Mouse (Mus musculus) liver, embryonic 12.5 days (tissue): Measurements from ENCODE around the gene Olah. TPM values are rescaled to one million over a fixed set of nuclear protein-coding genes. Genes with fewer than 3 reads are reported as not detected.

Experiments
- ATAC-seq: fragments of 200-750 bp; cut with Nextera tagmentation; 2 replicates; pipeline ENCODE4 v1.8.0; 2017; ENCODE audit warnings: moderate number of reproducible peaks, mild to moderate bottlenecking, moderate library complexity
- H3K27ac ChIP-seq: fragments of 300-500 bp; sonication (generic); 2 replicates; pipeline ENCODE4 v1.5.1; 2016; ENCODE audit warnings: mild to moderate bottlenecking
- H3K27me3 ChIP-seq: fragments of 300-500 bp; sonication (generic); replicated peaks from 2 replicates; pipeline ENCODE4 v1.6.1; 2016; ENCODE audit warnings: mild to moderate bottlenecking, moderate library complexity
- H3K36me3 ChIP-seq: fragments of 300-500 bp; sonication (generic); 2 replicates; pipeline ENCODE4 v1.6.1; 2016; ENCODE audit warnings: mild to moderate bottlenecking, moderate library complexity
- H3K4me1 ChIP-seq: fragments of 300-500 bp; sonication (generic); 2 replicates; pipeline ENCODE4 v1.6.1; 2016
- H3K4me2 ChIP-seq: fragments of 300-500 bp; sonication (generic); 2 replicates; pipeline ENCODE4 v1.6.1; 2016; ENCODE audit warnings: mild to moderate bottlenecking, moderate library complexity
- H3K4me3 ChIP-seq: fragments of 300-500 bp; sonication (generic); 2 replicates; pipeline ENCODE4 v1.5.1; 2016; ENCODE audit warnings: mild to moderate bottlenecking, moderate library complexity
- H3K9ac ChIP-seq: fragments of 300-500 bp; sonication (generic); 2 replicates; pipeline ENCODE4 v1.6.1; 2016; ENCODE audit warnings: mild to moderate bottlenecking, moderate library complexity
- H3K9me3 ChIP-seq: fragments of 300-500 bp; sonication (generic); replicated peaks from 2 replicates; pipeline ENCODE4 v1.6.1; 2016; ENCODE audit warnings: mild to moderate bottlenecking, moderate library complexity
- WGBS: fragments of 180-500 bp; shearing (Covaris S2); methylation state at CpG from one replicate; pipeline ENCODE4 v1.1.7; 2016; ENCODE audit not compliant: insufficient replicate concordance; 5-methylcytosine and 5-hydroxymethylcytosine counted together
- polyA plus RNA-seq: library from polyadenylated mRNA; unstranded; fragments of >200 nt; fragmentation: Nextera tagmentation; extraction: Ambion mirVana; gene quantifications from 2 replicates; pipeline ENCODE4 v1.2.1, GENCODE M21; 2016

Gene Olah
- polyA plus RNA-seq, 1 experiment from 2014 or later, result not detected

DNA sequence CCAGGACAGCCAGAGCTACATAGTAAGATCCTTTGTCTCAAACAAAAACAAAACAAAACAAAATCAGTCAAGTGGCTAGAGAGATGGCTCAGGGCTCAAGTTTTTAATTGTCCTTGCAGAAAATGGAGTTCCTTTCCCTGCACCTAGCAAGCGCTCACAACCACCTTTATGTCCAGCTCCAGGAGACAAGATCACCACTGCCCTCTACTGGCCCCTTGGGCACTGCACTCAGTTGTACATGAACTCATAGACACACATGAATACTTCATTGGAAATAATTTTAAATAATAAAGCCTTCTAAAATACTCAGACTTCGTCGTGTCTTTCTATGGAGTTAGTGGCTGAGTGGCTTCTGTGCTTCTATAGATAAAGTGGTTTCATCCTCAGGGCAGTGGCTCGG, 17.2 kb upstream of the Olah start:
- H3K27me3 ChIP-seq, result peaks cover 23% of the 10 kb centered on the region
- no peaks in the 10 kb centered on the region for H3K36me3 ChIP-seq
- no peak overlapping the region for H3K9ac ChIP-seq
- no peak overlapping the region for H3K4me2 ChIP-seq
- peaks cover 10% of the 10 kb centered on the region for H3K4me1 ChIP-seq
- no peak for ATAC-seq
- 29% methylated on average over 4 of the region's 4 CpGs for WGBS
- no peak overlapping the region for H3K4me3 ChIP-seq
- no peaks in the 10 kb centered on the region for H3K9me3 ChIP-seq
- no peak overlapping the region for H3K27ac ChIP-seq

DNA sequence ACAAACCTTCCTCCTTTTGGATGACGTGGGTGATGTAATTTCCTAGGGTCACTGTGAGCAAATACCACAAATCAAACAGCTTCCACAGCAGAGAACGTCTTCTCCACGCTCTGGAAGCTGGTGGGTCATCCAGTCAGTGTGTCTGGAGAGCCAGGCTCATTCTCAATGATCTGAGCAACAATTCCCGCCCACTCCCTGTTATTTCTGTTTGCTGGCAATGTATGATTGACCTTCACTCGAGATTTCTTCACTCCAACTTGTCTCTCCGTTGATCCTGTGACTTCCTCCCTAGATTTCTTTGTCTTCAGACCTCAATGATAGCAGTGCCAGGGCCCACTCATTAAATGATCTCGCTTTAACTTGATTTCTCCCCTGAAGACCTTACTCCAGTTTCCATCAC, 10.7 kb upstream of the Olah start:
- Histone ChIP-seq H3K27ac (no peak overlapping the region), H3K4me2 (no peak overlapping the region), H3K4me3 (no peak overlapping the region), H3K4me1 (no peaks in the 10 kb centered on the region), H3K9ac (no peak overlapping the region), H3K36me3 (no peaks in the 10 kb centered on the region), H3K9me3 (no peaks in the 10 kb centered on the region), H3K27me3 (no peaks in the 10 kb centered on the region)
- no peak for ATAC-seq
- 46% methylated on average over 7 of the region's 7 CpGs for WGBS

DNA sequence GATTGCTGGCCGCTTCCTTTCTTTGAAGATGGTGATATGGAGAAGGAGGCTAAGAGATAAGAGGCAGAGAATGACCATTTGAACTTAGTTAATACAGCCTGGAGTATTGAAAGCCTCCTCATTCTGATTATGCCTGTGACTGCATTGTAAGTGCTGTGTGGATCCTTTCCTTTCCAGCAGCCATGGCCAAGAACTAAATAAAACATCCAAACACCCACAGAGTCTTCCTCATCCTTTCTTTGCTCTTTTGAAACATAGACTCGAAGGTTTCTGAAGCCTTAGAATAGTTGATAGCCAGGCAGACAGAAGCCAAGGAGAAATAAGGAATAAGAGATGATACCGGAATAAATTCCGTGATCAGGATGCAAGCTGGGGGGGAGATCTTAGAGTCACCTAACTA, 9.0 kb upstream of the Olah start:
- no peak overlapping the region for H3K4me3 ChIP-seq
- no peak overlapping the region for H3K27ac ChIP-seq
- WGBS, result 65% methylated on average over 4 of the region's 4 CpGs
- no peak for ATAC-seq
- H3K4me1 ChIP-seq, result no peaks in the 10 kb centered on the region
- no peak overlapping the region for H3K4me2 ChIP-seq
- no peaks in the 10 kb centered on the region for H3K27me3 ChIP-seq
- no peak overlapping the region for H3K9ac ChIP-seq
- no peaks in the 10 kb centered on the region for H3K36me3 ChIP-seq
- no peaks in the 10 kb centered on the region for H3K9me3 ChIP-seq

DNA sequence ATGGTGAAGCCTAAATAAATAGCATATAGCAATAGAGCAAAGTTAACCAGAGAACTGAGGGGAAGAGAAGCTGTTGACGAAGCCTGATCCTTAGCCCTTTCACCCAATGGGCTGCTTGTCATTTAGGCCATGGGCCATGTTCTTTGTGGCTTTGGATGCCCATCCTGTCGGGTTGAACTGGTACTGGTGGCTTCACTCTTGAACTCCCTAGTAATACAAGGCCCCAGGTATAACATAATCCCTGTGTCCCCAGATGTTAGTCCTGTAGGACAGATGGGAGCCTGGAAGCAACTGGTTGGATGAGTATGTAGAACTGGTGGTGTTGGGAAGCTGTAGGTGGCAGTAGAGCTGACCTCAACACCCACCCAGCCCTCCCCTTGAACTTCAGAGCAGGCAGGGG, 5.1 kb downstream of the Olah start:
- Histone ChIP-seq H3K9ac (no peak overlapping the region), H3K27me3 (no peaks in the 10 kb centered on the region), H3K9me3 (no peaks in the 10 kb centered on the region), H3K27ac (no peak overlapping the region), H3K4me2 (no peak overlapping the region), H3K36me3 (no peaks in the 10 kb centered on the region), H3K4me1 (no peaks in the 10 kb centered on the region), H3K4me3 (no peak overlapping the region)
- ATAC-seq, result no peak
- WGBS, result 44% methylated on average over 2 of the region's 2 CpGs

DNA sequence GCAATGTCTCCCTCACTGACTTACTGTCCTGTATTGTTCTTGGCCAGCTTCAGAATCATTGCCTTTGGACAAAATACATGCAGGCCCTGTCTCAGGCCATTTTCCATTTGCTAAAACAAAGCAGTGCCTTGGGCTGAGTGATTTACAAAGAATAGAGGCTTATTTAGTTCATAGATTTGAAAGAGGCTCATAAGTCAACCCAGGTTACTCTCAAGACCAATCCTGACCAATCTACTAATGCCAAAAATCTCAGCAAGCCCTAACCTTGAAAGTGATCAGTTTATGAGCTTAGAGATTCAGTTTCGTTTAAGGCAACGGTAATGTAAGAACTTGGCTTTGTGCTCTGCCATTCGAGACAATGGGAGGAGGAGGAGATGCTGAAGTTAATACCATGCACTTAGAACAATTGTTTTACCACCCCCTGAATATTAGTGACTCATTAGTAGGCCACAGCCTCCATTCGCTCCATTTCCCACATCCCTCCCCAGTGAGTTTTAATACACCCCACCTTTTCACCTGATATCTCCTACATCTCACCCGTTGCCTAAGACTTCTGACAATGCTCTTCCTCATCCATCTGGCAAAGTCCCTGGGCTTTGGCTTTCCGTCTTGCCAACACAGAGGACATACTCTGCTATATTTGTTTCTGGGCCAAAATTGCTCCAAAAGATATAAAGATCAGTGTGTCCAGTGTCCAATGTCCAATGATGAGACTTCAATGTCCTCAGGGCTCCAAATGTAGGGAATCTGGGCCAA, 9.7 kb downstream of the Olah start:
- no peaks in the 10 kb centered on the region for H3K4me1 ChIP-seq
- H3K4me3 ChIP-seq, result no peak overlapping the region
- no peak overlapping the region for H3K27ac ChIP-seq
- H3K27me3 ChIP-seq, result no peaks in the 10 kb centered on the region
- H3K9ac ChIP-seq, result no peak overlapping the region
- no peaks in the 10 kb centered on the region for H3K36me3 ChIP-seq
- WGBS, result 62% methylated on average over 6 of the region's 6 CpGs
- H3K4me2 ChIP-seq, result no peak overlapping the region
- no peak for ATAC-seq
- H3K9me3 ChIP-seq, result no peaks in the 10 kb centered on the region

DNA sequence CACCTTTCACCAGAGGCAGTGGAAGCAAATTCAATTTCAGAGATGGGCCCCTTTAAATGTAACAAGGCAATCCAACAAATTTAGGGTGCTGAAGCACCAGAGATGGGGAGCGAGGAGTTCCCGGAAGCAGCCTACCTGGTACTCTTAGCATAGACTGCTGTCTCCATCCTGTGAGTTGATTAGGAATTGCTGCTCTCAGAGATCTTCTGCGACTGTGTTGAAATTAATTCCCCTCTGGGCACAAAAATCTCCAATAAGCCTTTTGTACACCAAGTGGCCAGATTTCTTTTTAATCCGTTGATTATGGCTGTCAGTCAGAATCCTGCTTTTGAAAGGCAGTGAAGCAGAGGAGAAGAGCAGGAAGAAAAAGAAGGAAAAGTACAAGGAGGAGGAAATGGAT, 31.9 kb downstream of the Olah start:
- WGBS, result 68% methylated on average over 4 of the region's 4 CpGs
- Histone ChIP-seq H3K4me2 (no peak overlapping the region), H3K27ac (no peak overlapping the region), H3K9ac (no peak overlapping the region), H3K9me3 (no peaks in the 10 kb centered on the region), H3K27me3 (no peaks in the 10 kb centered on the region), H3K4me3 (no peak overlapping the region), H3K4me1 (no peaks in the 10 kb centered on the region), H3K36me3 (no peaks in the 10 kb centered on the region)
- ATAC-seq, result no peak

DNA sequence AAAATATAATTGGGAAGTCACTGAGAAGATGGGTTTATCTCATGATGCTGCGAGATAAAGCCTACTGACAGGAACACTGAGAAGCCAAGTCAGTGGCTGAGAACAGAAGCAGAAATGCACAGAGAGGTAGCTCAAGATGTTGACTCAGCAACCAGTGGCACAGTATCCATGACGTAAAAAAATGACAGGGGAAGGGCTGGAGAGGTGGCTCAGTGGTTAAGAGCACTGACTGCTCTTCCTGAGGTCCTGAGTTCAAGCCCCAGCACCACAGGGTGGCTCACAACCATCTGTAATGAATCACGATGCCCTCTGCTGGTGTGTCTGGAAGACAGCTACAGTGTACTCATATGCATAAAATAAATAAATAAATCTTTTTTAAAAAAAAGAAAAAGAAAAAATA, 35.9 kb downstream of the Olah start:
- no peak for ATAC-seq
- H3K4me3 ChIP-seq, result no peak overlapping the region
- no peaks in the 10 kb centered on the region for H3K36me3 ChIP-seq
- H3K27ac ChIP-seq, result no peak overlapping the region
- H3K4me1 ChIP-seq, result no peaks in the 10 kb centered on the region
- no peaks in the 10 kb centered on the region for H3K27me3 ChIP-seq
- no peaks in the 10 kb centered on the region for H3K9me3 ChIP-seq
- WGBS, result 62% methylated on average over 3 of the region's 3 CpGs
- no peak overlapping the region for H3K9ac ChIP-seq
- H3K4me2 ChIP-seq, result no peak overlapping the region

DNA sequence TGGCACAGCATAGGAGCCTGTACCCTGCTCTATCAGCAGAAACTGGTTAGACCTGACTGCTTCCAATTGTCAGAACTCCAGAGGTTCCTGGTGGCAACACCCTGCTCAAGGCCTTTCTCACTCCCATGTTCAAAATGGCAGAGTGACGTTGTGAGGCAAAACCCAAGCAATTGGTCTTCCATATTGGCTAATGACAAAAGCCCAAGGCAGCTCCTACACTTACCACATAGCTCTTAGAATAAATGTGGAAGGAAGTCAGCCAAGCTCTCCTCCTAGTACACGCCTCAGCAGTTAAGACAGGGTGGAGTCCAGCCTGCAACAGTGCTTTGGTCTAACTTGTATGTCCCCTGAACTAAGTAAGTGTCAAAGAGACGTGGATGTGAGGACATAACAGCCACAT, 39.1 kb downstream of the Olah start:
- 48% methylated on average over 3 of the region's 3 CpGs for WGBS
- H3K4me3 ChIP-seq, result no peak overlapping the region
- H3K9ac ChIP-seq, result no peak overlapping the region
- H3K27ac ChIP-seq, result no peak overlapping the region
- no peak overlapping the region for H3K4me2 ChIP-seq
- no peak for ATAC-seq
- no peaks in the 10 kb centered on the region for H3K27me3 ChIP-seq
- H3K9me3 ChIP-seq, result no peaks in the 10 kb centered on the region
- no peaks in the 10 kb centered on the region for H3K4me1 ChIP-seq
- no peaks in the 10 kb centered on the region for H3K36me3 ChIP-seq

DNA sequence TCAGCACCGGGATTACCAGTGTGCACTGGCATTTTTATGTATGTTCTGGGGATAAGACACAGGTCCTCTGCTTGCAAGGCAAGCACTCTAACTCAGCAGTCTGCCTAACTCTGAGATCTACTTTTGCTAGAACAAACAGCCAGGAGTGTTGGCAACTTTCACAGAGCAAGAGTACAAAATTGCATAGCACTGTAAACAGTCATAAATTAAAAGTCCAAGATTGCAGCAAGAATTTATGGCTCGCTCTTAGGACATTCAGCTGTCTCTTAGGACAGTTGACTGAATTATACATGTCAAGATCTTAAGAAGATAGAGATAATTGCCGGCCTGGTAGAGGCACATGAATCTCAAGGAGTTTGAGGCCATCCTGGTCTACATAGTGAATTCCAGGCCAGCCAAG, 40.7 kb downstream of the Olah start:
- no peak overlapping the region for H3K4me3 ChIP-seq
- no peak overlapping the region for H3K27ac ChIP-seq
- H3K9ac ChIP-seq, result no peak overlapping the region
- H3K4me1 ChIP-seq, result no peaks in the 10 kb centered on the region
- H3K4me2 ChIP-seq, result no peak overlapping the region
- H3K36me3 ChIP-seq, result no peaks in the 10 kb centered on the region
- no peaks in the 10 kb centered on the region for H3K27me3 ChIP-seq
- WGBS, result 55% methylated on average over 3 of the region's 3 CpGs
- ATAC-seq, result no peak
- H3K9me3 ChIP-seq, result no peaks in the 10 kb centered on the region

DNA sequence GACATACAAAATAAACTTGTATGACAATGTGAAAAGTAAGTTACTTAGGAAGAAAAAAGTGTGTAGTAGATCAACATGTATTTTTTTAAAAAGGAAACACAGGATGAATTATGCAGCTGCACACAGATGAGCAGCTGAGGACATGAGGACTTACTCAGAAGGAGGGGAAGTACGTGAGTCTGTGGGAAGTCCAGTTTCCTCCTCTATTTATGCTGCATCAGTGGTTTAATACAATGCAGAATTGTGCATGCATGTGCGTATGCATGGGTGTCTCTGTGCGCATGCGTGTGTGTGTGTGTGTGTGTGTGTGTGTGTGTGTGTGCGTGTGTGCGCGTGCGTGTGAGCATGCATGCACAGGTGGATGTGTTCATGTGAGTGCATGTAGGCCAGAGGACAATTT, 41.2 kb downstream of the Olah start:
- no peaks in the 10 kb centered on the region for H3K27me3 ChIP-seq
- no peak for ATAC-seq
- H3K27ac ChIP-seq, result no peak overlapping the region
- no peak overlapping the region for H3K4me2 ChIP-seq
- H3K9me3 ChIP-seq, result no peaks in the 10 kb centered on the region
- no peaks in the 10 kb centered on the region for H3K4me1 ChIP-seq
- H3K36me3 ChIP-seq, result no peaks in the 10 kb centered on the region
- 73% methylated on average over 8 of the region's 8 CpGs for WGBS
- no peak overlapping the region for H3K9ac ChIP-seq
- H3K4me3 ChIP-seq, result no peak overlapping the region

DNA sequence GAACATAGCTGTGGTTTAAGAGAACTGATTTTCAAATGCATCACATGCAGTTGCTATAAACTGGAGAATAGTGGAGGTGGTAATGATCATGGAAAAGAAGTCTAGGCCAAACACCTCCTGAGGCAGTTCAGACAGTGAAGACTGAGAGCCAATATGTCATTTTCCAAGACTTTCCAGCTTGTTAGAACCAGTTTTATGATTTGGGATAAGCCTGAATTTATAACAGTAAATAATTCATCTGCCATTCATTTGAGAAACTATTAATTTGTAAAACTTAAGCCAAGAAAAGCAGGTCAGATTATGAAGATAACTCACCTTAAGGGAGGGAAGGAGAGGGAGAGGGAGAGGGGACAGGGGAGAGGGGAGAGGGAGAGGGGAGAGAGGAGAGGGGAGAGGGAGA, 43.9 kb downstream of the Olah start:
- H3K9ac ChIP-seq, result no peak overlapping the region
- no peak for ATAC-seq

DNA sequence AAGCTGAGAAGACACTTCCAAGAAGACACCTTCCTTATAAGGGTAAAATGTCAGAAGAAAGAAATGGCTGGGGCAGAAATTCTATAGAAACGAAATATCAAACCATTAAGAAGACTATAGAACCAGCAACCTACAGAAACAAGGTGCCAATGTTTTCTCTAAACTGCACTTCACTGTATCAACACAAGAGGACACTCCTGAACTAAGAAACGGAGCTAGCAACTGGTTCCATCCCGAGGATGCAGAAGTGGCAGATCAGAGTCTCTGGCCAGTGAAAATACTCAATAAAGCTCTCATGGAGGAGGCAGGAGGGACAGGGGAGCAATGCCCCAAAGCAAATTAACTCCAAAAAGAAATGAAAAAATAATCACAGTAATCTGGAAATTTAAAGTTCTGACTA, 48.1 kb downstream of the Olah start:
- no peak overlapping the region for H3K4me3 ChIP-seq

More for the DNA sequence above, 43.9 kb downstream of the Olah start:
- H3K36me3 ChIP-seq, result no peaks in the 10 kb centered on the region
- no peaks in the 10 kb centered on the region for H3K27me3 ChIP-seq
- no peak overlapping the region for H3K4me2 ChIP-seq
- no peaks in the 10 kb centered on the region for H3K9me3 ChIP-seq
- H3K4me3 ChIP-seq, result no peak overlapping the region
- no peak overlapping the region for H3K27ac ChIP-seq
- H3K4me1 ChIP-seq, result no peaks in the 10 kb centered on the region

DNA sequence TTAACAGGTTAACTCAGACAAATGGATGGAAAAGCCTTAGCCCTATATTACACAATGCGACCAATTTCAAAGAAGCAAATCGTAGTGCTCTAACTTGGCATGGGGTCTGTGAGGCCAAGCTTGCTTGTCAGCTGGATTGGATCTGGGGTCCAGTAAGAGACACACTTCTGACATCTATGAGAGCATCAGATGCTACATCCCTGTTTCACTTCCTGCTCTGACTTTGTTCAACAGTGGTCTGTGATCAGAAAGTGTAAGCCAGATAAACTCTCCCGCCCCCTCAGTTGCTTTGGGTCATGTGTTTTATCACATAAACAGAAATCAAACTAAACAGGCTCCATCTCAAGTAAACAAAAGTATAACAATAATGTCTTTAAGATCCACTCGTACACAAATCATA, 48.6 kb downstream of the Olah start:
- H3K36me3 ChIP-seq, result no peaks in the 10 kb centered on the region
- no peak for ATAC-seq
- peaks cover 19% of the 10 kb centered on the region for H3K27me3 ChIP-seq
- WGBS, result 63% methylated on average over 4 of the region's 4 CpGs
- H3K9ac ChIP-seq, result no peak overlapping the region
- no peaks in the 10 kb centered on the region for H3K9me3 ChIP-seq
- no peaks in the 10 kb centered on the region for H3K4me1 ChIP-seq
- H3K4me2 ChIP-seq, result no peak overlapping the region
- H3K27ac ChIP-seq, result no peak overlapping the region
- H3K4me3 ChIP-seq, result no peak overlapping the region

More for the DNA sequence above, 48.1 kb downstream of the Olah start:
- 9% methylated on average over 3 of the region's 3 CpGs for WGBS
- Histone ChIP-seq H3K4me1 (no peaks in the 10 kb centered on the region), H3K9ac (no peak overlapping the region), H3K27me3 (peaks cover 14% of the 10 kb centered on the region), H3K4me2 (no peak overlapping the region), H3K27ac (no peak overlapping the region), H3K9me3 (no peaks in the 10 kb centered on the region), H3K36me3 (no peaks in the 10 kb centered on the region)
- no peak for ATAC-seq
